Mouse (Mus musculus) cortical plate, adult 2 months (tissue): ENCODE measurements at regions not wholly inside any gene's neighbourhood (a gene's known extent, or its start where the extent isn't known, plus 50 kb on each side); places are given as distances from the start of the nearest gene placed in this dataset.

Experiments used
- H3K27ac ChIP-seq: fragments of 200-500 bp; 2 replicates; pipeline ENCODE4 v1.5.1; 2012; ENCODE audit warnings: low read length, control low read depth, inconsistent platforms; ENCODE audit not compliant: insufficient read depth
- H3K4me1 ChIP-seq: fragments of 200-500 bp; 2 replicates; pipeline ENCODE4 v1.6.1; 2011; ENCODE audit warnings: low read length; ENCODE audit not compliant: control insufficient read depth, insufficient read depth
- H3K4me3 ChIP-seq: fragments of 200-500 bp; 2 replicates; pipeline ENCODE4 v1.5.1; 2011; ENCODE audit warnings: mild to moderate bottlenecking, low read length, control low read depth; ENCODE audit not compliant: insufficient read depth
- CTCF ChIP-seq: fragments of 200-500 bp; IDR thresholded peaks from 2 replicates; pipeline ENCODE4 v1.5.1; 2011; ENCODE audit warnings: mild to moderate bottlenecking, control low read depth, low read length; ENCODE audit not compliant: insufficient read depth; ENCODE audit errors: extremely low read depth
- POLR2A ChIP-seq: fragments of 200-500 bp; IDR thresholded peaks from 2 replicates; pipeline ENCODE4 v1.6.1; 2011; ENCODE audit warnings: mild to moderate bottlenecking, low read length, control low read depth; ENCODE audit not compliant: insufficient read depth; ENCODE audit errors: extremely low read depth

DNA sequence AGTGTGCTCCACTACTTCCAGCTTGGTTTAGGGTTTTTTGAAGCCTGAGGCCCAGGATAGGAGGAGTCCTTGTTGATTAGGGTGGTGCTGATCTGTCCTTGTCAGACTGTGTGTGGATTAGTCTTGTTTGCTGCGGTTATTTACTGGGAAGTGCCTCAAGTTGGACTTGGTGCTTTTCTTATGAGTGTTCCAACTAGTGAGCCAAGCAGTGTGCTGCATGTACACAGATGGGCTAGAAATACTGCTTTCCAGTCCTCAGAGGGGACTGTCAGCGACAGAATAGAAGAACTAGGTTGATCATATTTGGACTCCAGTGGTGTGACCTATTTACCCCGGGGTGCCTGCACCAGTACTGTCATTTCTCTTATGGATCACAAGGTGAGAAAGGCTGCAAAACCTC lies 69.1 kb upstream of the Arhgap32 start:
- no peak overlapping the region for H3K4me3 ChIP-seq
- TF ChIP-seq POLR2A (no peak), CTCF (no peak)
- H3K27ac ChIP-seq, result no peak overlapping the region
- H3K4me1 ChIP-seq, result peaks cover 4% of the 10 kb centered on the region; the same call in 1 of the 2 replicates

DNA sequence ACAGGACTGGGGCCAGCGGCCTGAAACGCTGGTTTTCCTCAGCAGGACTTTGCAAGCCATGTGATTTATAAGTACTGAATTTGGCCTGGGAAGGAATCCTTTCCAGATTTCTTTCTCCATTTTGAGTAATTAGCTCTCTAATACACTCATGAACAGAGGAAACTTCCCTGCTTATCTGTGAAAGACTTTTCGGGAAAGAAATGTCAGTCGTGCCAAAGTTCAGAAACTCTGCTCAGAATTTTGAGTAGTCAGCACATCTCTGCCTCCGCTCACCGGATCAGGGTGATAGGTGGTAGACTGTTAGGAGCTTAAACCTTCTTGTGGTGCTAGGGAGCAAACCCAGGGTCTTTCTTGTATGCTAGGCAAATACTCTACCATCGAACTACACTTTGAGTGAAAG lies 67.0 kb upstream of the Arhgap32 start:
- H3K4me1 ChIP-seq, result peaks cover 6% of the 10 kb centered on the region; the same call in 1 of the 2 replicates
- no peak overlapping the region for H3K27ac ChIP-seq
- TF ChIP-seq CTCF (no peak), POLR2A (no peak)
- H3K4me3 ChIP-seq, result no peak overlapping the region

DNA sequence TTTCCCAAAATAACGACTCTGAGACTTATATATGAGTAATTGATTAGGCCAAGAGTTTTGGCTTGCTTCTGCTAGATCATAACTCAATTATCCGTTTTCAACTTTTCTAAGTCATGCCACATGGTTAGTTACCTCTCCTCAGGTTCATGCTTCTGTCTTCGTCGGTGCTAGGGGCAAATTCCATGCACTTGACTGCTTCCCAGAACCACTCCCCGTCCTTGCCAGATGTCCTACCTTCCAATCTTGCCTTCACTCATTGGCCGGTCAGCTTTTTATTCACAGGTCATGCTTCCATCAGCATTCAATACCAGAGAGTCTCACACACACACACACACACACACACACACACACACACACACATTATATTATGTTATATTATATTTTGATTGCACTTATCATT lies 66.4 kb upstream of the Arhgap32 start:
- H3K4me3 ChIP-seq, result no peak overlapping the region
- no peak overlapping the region for H3K27ac ChIP-seq
- TF ChIP-seq POLR2A (no peak), CTCF (no peak)
- H3K4me1 ChIP-seq, result peaks cover 6% of the 10 kb centered on the region; the same call in 1 of the 2 replicates

DNA sequence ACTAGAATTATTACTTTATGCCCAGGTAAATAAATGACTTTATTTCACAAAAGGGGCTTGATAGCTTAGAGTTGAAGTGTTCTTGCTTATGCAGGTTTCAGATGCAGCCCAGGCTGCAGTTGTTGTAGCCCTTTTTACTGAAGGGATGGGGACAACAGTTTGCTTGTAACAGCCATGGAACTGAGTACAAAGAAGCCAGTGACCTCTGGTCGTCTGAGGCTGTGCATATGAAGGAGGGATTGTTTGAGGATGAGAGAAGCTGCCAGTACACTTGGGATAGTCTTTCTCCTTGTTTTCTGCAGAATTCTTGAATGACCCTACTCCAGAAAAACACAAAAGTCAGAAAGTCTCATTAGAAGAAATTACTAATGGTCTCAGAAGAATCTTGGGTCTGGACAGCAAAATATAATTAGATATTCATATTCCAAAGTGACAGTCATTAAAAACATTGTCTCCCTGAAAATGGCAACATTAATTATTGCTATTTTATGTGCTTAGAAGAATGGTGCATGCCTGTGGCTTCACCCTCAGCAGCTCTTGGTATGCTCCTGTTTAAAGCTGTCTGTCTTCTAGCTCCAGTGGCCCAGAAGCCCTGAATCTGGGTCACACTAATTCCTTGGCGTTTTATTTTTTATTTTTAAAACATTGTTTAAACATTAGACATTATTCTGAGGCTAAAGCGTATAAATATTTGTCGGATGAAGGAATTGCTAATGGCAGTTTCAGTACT lies 61.9 kb upstream of the Arhgap32 start:
- no peak overlapping the region for H3K27ac ChIP-seq
- TF ChIP-seq CTCF (no peak), POLR2A (no peak)
- H3K4me1 ChIP-seq, result peaks cover 3% of the 10 kb centered on the region; the same call in 1 of the 2 replicates
- H3K4me3 ChIP-seq, result no peak overlapping the region

DNA sequence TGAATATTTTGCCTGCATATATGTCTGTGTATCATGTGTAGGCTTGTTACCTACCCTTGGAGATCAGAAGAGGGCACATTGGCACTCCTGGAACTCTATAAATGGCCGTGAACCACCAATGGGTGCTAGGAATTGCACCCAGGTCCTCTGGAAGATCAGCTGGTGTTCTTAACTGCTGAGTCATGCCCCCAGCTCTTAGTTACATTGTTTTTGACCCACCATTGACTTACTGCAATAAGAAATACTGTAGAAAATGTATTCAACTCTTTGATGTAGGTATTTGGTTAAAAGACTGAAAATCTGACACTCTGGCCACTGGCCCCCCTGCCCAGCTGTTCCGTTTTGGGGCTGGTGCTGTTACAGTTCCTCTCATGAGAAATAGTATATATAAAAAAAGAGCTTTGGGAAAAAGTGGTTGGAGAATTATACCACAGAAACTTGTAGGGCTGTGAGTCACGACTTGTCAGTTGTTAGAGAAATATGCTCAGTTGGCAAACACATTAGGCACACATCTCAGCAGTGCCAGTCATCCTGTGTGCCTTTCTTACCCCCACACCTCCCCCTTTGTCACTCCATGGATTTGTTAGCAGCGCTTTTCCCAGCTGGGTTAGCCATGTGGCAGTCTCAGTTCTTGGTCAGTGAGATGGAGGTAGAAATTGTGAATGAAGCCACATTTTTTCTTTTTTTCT lies 58.4 kb upstream of the Arhgap32 start:
- TF ChIP-seq POLR2A (no peak), CTCF (no peak)
- H3K4me3 ChIP-seq, result no peak overlapping the region
- peaks cover 6% of the 10 kb centered on the region for H3K4me1 ChIP-seq
- H3K27ac ChIP-seq, result no peak overlapping the region

DNA sequence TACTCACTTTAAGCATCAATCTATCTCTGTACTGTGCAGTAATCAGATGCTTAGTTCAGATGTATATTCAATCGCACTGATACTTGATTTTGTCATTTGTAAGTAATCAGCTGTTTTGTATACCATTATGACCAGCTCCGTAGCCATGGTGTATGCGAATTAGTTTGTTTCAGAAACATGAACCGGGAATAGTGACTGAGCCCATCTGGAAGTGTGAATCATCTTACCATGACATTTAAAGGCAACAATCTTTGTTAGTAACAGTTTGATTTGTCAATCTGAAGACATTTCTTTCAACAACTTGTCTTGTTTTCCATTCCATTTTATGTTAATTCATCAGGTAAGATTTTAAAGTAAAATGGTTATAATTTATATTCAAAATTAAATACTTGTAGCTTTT lies 53.2 kb upstream of the Arhgap32 start:
- H3K4me3 ChIP-seq, result no peak overlapping the region
- no peak overlapping the region for H3K27ac ChIP-seq
- H3K4me1 ChIP-seq, result peaks cover 9% of the 10 kb centered on the region
- no peak for TF ChIP-seq CTCF
- TF ChIP-seq POLR2A, result no peak

DNA sequence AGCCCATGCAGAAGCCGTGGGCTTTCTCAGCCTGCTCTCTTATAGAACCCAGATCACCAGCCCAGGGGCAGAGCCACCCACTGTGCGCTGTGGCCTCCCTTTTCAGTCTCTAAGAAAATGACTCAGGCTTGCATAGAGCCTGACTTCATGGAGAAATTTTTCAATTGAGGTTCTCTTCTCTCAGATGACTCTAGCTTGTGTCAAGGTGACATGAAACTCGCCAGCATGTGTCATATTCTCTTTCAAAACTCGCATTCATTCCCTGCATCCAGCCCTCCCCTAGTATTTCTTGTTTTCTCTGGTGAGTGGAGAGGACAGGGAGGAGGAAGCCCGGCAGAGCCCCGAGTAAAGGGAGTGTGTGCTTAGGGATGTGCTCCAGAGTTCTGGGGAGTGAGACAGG lies 52.4 kb upstream of the Arhgap32 start:
- Histone ChIP-seq H3K27ac (no peak overlapping the region), H3K4me3 (no peak overlapping the region)

DNA sequence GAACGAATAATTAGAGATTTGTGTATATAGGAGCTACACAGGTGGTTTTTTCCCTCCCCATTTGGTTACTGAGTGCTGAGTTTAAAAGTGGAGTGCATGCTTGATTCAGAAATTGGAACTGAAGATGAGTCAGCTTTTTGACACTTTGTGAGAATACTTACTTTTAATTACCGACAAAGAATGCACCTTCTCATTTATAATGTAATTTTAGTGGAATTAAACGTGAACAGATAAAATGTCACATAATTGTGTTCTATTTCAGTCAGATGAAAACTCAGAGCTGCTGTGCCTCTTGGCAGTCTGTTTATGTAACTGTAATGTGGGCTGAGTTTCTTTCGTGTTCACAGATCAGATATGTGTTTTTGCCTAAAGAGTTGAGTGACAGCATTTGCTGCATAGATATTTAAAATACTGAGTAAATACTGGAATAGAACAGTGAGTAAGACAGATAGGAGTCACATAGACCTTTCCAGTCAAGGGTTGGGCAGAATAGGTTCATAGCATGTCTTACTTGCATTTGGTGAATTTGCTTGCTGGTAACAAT lies 51.9 kb upstream of the Arhgap32 start:
- peaks cover 7% of the 10 kb centered on the region for H3K4me1 ChIP-seq
- H3K4me3 ChIP-seq, result no peak overlapping the region
- H3K27ac ChIP-seq, result no peak overlapping the region
- TF ChIP-seq POLR2A (no peak), CTCF (no peak)

More for the DNA sequence above, 52.4 kb upstream of the Arhgap32 start:
- peaks cover 7% of the 10 kb centered on the region for H3K4me1 ChIP-seq
- TF ChIP-seq CTCF (no peak), POLR2A (no peak)
